Mouse (Mus musculus) adrenal gland, postnatal 25 days (tissue): Measurements from ENCODE around the gene Fgfr2. TPM values are rescaled to one million over a fixed set of nuclear protein-coding genes. Genes with fewer than 3 reads are reported as not detected.

ENCODE experiments used
- DNase-seq: peaks from one replicate; pipeline ENCODE4 v3.0.0; 2021; ENCODE audit warnings: mixed read lengths
- total RNA-seq: library from RNA; stranded (reverse); gene quantifications from 2 replicates; pipeline ENCODE4 v1.2.3, GENCODE M21; 2021

Gene Fgfr2
- total RNA-seq, 1 experiment from 2014 or later, result 186 TPM

- no peak for DNase-seq
Measured at GRCm38 (mm10) chr7:132887019-132887804, 235.9 kb downstream of the Fgfr2 start.

DNA sequence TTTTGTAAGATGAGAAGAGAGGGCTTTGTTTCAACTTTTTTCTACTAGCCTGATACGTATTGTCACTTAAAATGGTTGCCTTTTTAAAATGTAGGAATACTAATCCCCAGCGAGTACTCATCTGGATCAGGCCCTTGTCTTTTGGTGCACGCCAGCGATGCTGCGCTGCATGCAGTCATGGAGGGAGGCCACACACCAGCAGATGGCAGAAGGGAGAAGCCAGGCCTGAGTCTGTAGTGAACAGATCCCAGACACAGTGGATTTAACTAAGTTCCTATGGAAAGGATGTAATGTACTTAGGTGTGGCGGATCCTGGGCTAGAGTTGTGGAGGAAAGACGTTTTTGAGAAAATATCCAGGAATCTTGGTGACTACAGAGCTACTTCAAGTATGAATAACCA is 239.1 kb downstream of the Fgfr2 start:
- no peak for DNase-seq

DNA sequence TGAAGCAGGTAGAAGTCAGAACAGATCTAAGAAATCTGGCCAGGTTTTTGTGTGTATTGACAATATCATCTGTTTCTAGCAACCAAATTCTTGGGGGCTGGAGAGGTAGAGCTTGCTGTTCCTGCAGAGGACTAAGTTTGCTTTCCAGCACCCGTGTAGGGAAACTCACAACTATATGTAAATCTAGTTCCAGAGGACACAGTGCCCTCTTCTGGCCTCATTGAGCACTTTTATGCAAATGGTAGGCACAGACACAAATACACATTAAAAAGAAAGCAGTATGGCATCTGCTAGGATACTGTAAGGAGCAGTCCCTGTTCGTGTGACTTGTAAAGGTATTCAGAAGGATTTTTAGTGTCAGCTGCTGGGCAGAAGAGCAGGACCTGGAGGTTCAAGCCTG is 240.8 kb downstream of the Fgfr2 start:
- no peak for DNase-seq

- DNase-seq, result no peak
Measured at GRCm38 (mm10) chr7:132880276-132880675, 242.9 kb downstream of the Fgfr2 start.

- no peak for DNase-seq
Measured at GRCm38 (mm10) chr7:132875391-132876086, 247.6 kb downstream of the Fgfr2 start.

DNA sequence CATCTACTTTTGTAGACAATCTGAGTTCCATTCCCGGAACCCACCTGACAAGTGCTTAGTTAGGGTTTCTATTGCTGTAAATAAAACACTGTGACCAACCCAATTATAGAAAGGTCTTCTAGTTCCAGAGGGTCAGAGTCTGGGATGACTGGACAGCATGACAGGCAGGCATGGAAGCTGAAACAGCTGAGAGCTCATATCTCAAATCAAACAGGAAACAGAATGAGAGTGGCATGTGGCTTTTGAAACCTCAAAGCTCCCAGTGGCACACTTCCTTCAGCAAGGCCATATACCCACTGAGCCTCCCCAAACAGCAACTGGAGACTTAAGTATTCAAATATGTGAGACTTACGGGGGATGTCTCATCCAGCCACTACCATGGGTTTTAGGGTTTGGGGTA is 250.1 kb downstream of the Fgfr2 start:
- no peak for DNase-seq

- no peak for DNase-seq
Measured at GRCm38 (mm10) chr7:132866316-132866715, 256.8 kb downstream of the Fgfr2 start.

GRCm38 (mm10) chr7:132859042-132859958 is 263.9 kb downstream of the Fgfr2 start, which contains the start of gene Abraxas2:
Abraxas2 (plus strand) TSS chr7:132859225.
- DNase-seq, result peak; percentile 91

DNA sequence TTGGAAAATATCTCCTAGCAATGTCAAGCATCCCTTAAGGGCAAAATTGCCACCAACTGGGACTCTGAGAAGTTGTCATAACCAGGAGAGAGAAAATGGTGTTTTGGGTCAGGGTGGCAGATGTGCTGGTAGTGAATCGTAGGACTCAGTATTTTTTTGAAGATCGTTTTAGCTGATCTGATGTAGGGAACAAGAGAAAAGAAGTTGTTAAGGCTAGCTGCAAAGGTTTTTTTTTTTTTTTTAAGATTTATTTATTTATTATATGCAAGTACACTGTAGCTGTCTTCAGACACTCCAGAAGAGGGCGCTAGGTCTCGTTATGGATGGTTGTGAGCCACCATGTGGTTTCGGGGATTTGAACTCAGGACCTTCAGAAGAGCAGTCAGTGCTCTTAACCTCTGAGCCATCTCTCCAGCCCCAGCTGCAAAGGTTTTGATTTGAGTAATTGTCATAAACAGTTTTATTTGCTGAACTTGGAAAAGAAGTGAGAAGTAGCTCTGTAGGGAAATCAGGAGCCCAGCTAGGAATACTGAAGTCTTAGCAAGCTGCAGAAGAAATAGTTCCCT is 265.0 kb downstream of the Fgfr2 start:
- no peak for DNase-seq

DNA sequence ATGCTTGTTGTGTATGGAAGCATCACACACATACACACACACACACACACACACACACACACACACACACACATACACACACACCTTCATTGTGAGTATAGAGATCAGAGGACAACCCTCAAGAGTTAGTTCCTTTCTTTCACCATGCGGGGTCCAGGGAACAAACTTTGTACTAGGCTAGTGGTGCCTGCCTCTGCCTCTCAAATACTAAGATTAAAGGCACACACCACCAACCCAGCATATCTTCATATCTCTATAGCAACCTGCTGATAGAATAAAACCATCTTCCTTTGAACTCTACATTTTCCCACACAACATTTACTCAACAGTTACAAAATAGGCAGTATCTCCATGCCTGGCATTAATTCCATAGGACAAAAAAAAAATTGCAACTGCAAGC is 267.1 kb downstream of the Fgfr2 start:
- DNase-seq, result no peak

DNA sequence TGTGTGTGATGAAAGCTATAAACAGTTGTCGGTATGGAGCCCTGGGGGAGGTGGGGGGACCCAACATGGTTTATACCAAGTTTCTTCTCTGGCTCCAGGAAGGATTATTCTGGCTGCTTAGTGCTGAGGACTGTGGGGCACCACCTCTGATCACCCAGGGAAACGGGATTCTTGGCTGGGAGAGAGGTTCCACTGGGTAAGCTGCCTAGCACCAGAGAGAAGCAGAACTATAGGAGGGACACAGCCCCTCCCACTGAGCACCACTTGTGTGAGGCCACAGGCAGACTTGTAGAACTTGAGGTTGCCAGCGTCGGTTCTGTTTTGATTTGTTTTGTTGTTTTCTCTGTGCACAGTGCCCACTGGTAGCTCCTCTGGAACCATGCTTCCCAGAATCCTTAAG is 269.2 kb downstream of the Fgfr2 start:
- DNase-seq, result no peak

DNA sequence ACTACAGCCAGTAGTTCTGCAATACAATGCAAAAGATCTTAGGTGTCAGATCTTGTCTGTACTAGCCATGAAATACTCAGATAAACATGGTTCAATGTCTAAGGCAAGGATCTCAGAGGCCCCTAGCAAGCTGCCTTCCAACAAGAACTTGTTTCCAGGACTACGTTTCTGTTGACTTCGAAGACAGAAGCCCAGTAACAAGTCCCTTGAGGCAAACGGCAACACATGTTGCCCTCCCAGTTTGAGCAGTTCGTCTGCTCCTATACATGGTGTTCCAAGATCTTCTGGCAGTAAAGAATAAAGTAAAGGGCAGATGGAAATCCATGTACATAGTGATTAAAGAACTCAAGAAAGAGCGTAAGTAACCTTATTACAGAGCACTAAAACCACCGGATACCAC is 269.8 kb downstream of the Fgfr2 start:
- DNase-seq, result no peak

DNA sequence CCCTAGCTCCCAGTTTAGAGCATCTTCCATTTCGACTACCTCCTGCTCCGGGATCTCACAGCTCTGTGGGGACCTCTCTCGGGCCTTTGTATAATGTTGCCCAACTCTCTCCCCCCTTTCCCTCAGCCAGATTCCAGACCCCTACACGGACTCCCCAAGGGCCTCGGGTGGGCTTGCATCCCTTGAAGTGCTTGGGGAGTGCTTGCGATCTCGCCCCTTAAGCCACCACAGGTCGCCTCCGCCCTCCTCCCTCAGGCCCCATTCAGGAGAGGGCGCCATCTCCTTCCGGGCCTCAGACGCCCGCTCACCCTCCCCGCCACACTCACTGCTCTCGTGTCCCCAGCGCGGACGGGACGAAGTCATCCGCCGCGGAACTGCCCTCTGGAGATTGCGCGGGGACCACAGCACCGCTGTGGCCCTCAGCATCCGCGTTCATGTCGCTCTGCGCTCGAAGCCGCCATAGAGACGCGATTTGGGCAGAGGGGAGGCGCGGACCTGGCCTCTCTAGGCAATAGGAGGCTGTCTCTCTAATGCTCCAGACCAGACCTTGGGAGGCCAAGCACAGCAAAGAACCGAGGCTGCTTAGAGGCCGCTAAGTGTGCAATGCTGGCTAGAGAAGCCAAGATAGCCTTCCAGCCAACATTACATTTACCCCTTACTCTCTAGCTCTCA is 270.8 kb downstream of the Fgfr2 start, which contains the start of gene Eef1akmt2:
Gene Eef1akmt2 (minus strand): TSS at position 501 of the 672 bp plus-strand sequence.
- DNase-seq, result peak; percentile 73

DNA sequence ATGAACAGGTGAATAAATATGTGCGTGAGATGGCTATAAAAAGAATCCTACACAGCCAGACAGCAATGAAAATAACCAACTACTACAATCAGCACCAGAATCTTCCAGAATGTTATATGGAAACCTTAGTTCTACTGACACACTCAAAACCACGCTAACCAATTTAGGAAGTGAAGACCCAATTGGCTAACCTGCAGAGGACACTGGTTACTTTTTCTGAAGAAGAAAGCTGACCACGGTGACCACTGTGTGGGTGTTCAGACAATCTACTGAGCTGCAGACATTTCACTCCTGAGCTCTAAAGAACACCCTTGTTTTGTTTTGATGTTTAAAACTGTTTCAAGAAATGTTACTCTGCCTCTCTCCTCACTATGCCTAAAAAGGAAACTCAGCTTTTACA is 280.0 kb downstream of the Fgfr2 start:
- no peak for DNase-seq

- DNase-seq, result no peak
Measured at GRCm38 (mm10) chr7:132842455-132842854, 280.7 kb downstream of the Fgfr2 start.

DNA sequence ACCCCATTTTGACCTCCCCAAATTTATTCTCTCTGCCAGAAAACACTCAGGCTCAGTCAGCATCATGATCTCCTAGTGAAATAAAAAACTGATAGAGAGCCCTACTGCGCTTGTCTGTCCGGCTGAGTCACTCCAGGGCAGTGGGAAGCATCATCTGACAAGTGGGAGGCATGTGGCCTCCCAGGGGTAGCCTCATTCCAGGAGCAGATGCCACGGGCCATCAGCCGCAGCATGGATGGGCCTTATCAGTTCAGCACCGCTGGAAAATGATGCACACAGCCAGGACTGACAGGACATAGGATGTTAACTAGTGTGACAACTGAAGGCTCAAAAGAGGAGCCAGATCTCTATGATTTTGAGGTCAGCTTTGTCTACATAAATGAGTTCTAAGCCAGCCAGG is 281.9 kb downstream of the Fgfr2 start:
- DNase-seq, result no peak

GRCm38 (mm10) chr7:132830955-132831354 is 292.2 kb downstream of the Fgfr2 start:
- no peak for DNase-seq

DNA sequence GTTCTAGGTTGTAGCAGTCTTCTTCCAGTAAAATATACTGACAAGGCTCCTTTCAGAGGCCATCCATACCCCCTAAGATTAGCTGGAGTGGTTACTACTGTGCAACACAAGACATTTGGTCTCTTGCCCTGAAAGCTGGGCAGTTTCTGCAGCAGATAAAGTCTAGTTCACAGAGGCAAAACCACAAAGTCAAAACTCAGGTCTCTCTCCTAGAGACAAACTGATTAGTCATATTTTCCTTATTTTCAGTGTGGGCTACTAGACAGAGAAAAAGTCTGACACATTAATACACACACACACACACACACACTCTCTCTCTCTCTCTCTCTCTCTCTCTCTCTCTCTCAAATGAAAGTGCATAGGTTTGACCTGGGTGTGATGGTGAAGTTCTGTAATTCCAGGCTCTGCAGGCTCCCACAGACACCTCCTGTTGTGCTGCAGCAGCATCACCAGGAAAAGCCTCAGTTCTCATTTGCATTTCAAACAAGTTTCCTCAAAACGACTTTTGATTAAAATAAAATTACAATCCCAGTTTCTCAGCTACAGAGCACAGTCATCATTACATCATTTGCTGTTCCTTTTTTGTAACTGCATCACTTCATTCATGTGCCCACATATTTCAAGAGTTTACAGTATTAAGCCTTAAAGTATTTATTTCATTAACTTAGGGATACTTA is 298.7 kb downstream of the Fgfr2 start:
- no peak for DNase-seq

DNA sequence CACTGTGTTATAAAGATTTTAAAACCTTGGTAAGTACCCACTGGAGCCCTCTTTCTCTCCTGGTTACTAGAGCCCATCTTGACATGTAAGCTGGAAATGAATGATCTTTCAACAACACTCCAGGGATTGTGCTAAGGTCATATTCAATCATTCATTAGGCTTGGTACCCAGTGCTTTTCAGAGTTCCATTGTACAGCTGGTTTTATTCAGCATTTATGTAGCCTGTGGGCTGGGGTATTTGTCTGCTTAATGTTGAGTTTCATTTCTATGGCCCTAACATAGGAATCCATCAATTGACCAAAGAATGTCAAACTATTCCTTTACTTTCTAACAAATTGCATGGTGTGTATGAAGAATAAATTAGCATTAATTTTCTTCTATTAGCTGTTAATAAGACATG is 299.3 kb downstream of the Fgfr2 start:
- no peak for DNase-seq

GRCm38 (mm10) chr7:132820692-132821091 is 302.5 kb downstream of the Fgfr2 start:
- DNase-seq, result no peak

DNA sequence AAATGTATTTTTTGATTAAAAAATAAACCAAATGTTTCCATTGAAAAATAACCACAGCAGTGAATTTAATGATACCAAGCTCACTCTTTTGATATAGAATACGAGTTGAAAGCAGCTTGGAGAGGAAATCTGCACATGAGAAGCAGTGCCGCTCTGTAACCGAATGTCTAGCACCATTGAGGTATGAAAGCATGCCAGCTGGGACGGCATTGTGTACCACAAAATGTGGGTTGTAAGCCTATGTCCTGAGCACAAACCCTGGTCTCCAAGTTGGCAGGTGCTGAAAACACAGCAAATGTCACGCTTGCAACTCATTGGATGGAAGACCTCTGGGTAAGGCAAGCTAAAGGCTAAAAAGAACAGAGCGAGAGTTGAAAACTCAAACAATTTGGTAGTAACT is 306.1 kb downstream of the Fgfr2 start:
- no peak for DNase-seq
